Mouse (Mus musculus): Measurements from ENCODE around the gene Gm37240.

GRCm38 (mm10) chr3:84640536-84640935 is 1246.8 kb downstream of the Gm37240 start:
- TF ChIP-seq CTCF (IDR thresholded peaks at IDR 0.05; ENCODE audit: low read depth, low read length) (no peak), POLR2A (IDR thresholded peaks at IDR 0.05; ENCODE audit: borderline replicate concordance, low read depth, low read length) (no peak)

Data from bone marrow macrophage, adult 2 months (primary cell).